Mouse (Mus musculus): ENCODE measurements around the gene Ski.

Ski gene

GRCm38 (mm10) chr4:155148910-155149698 lies 73.3 kb downstream of the Ski start:
- peak; percentile 46 to 49 for DNase-seq

- no peak for DNase-seq
These were observed 73.9 kb downstream of the Ski start for GRCm38 (mm10) chr4:155148453-155148852.

GRCm38 (mm10) chr4:155146107-155146823 lies 76.1 kb downstream of the Ski start:
- no peak for DNase-seq

- DNase-seq = no peak
These were observed 77.7 kb downstream of the Ski start for GRCm38 (mm10) chr4:155144548-155145180.

- DNase-seq = no peak
These were observed 78.4 kb downstream of the Ski start for GRCm38 (mm10) chr4:155143871-155144502.

GRCm38 (mm10) chr4:155143411-155143810 lies 79.0 kb downstream of the Ski start:
- no peak for DNase-seq

- DNase-seq = no peak
These were observed 79.6 kb downstream of the Ski start for GRCm38 (mm10) chr4:155142836-155143235.

- no peak for DNase-seq
These were observed 81.6 kb downstream of the Ski start for GRCm38 (mm10) chr4:155140795-155141265.

- DNase-seq = no peak
These were observed 82.2 kb downstream of the Ski start for GRCm38 (mm10) chr4:155140150-155140549.

- no peak for DNase-seq
These were observed 82.9 kb downstream of the Ski start for GRCm38 (mm10) chr4:155139281-155140045.

GRCm38 (mm10) chr4:155138451-155138850 lies 83.9 kb downstream of the Ski start:
- no peak for DNase-seq

GRCm38 (mm10) chr4:155137891-155138290 lies 84.5 kb downstream of the Ski start:
- DNase-seq = peak; percentile 60

- DNase-seq = no peak
These were observed 86.3 kb downstream of the Ski start for GRCm38 (mm10) chr4:155135909-155136585.

- DNase-seq = no peak
These were observed 87.7 kb downstream of the Ski start for GRCm38 (mm10) chr4:155134686-155135172.

GRCm38 (mm10) chr4:155133658-155134417 lies 88.6 kb downstream of the Ski start:
- no peak for DNase-seq

GRCm38 (mm10) chr4:155133188-155133587 lies 89.2 kb downstream of the Ski start:
- no peak for DNase-seq

- no peak for DNase-seq
These were observed 91.8 kb downstream of the Ski start for GRCm38 (mm10) chr4:155130616-155131015.

GRCm38 (mm10) chr4:155129996-155130395 lies 92.4 kb downstream of the Ski start:
- DNase-seq = peak; percentile 84 to 89

GRCm38 (mm10) chr4:155129132-155129917 lies 93.1 kb downstream of the Ski start:
- peak in 1 of 2 experiments; percentile 31 for DNase-seq

GRCm38 (mm10) chr4:155128411-155128810 lies 94.0 kb downstream of the Ski start:
- peak in 1 of 2 experiments; percentile 10 for DNase-seq
